Mouse (Mus musculus): ENCODE results near the gene Cntnap5b. TPM values are rescaled to one million over a fixed set of nuclear protein-coding genes. Genes with fewer than 3 reads are reported as not detected.

Gene Cntnap5b
- not detected in 2 replicates for polyA plus RNA-seq (2012)

DNA sequence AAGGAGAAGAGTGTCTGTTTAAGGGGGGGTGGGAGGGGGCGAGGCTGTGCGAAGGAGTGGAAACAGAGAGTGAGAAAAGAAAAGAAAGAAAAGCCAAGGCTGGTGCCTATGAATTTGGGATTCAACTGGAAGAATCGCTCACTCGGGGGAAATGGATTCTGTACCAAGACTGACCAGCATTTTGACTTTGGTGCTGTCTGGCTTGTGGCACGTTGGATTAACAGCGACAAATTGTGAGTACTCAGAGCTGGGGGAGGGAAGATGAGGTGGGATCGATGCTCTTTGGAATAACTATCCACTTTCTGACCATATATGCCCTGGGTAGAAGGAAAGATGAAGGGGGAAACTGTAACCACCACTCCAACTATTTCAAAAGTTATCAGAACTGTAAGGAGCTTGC lies at the start of gene Cntnap5b:
TSS of gene Cntnap5b (plus strand) at position 152 of the 400 bp plus-strand sequence.
- no peaks in the 10 kb centered on the region for H3K9me3 ChIP-seq (ENCODE audit: control insufficient read depth, low read length)
- H3K4me3 ChIP-seq (replicated peaks) = no peak within 1 kb of the TSS
- no peaks in the 10 kb centered on the region for H3K27me3 ChIP-seq (ENCODE audit: control insufficient read depth)
- H3K4me1 ChIP-seq (ENCODE audit: control insufficient read depth) = no peaks in the 10 kb centered on the region
- no peaks in the 10 kb centered on the region for H3K36me3 ChIP-seq (ENCODE audit: control insufficient read depth)
- TF ChIP-seq TAL1 (IDR thresholded peaks at IDR 0.05; ENCODE audit: low read length) (no peak), GATA1 (IDR thresholded peaks at IDR 0.05; ENCODE audit: low read length) (no peak)

DNA sequence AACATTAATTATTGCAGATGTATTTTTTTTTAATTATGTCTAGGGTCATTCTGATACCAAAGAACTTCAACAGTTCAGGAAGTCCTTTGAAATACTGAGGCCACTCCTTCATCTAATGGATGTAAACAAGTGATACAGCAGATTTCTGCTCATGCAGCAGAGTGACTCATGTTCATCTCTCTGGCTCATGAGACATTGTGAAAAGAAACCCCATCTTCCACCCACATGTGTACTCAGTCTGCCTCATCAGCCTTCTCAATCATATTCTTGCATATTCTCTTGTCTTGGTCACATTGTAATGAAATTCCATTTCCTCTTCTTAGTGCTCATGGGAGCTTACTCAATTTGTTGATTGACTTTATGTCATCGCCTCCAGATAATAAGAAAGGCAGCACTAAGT lies 12.6 kb upstream of the Cntnap5b start:
- TF ChIP-seq GATA1 (IDR thresholded peaks at IDR 0.05; ENCODE audit: low read length) = no peak
- TF ChIP-seq TAL1 (IDR thresholded peaks at IDR 0.05; ENCODE audit: low read length) = no peak
- no peaks in the 10 kb centered on the region for H3K27me3 ChIP-seq (ENCODE audit: control insufficient read depth)
- no peaks in the 10 kb centered on the region; the same call in 1 of the 2 replicates for H3K9me3 ChIP-seq (ENCODE audit: control insufficient read depth, low read length)
- no peak overlapping the region for H3K4me3 ChIP-seq (replicated peaks)
- no peaks in the 10 kb centered on the region for H3K36me3 ChIP-seq (ENCODE audit: control insufficient read depth)
- H3K4me1 ChIP-seq (ENCODE audit: control insufficient read depth) = no peaks in the 10 kb centered on the region

DNA sequence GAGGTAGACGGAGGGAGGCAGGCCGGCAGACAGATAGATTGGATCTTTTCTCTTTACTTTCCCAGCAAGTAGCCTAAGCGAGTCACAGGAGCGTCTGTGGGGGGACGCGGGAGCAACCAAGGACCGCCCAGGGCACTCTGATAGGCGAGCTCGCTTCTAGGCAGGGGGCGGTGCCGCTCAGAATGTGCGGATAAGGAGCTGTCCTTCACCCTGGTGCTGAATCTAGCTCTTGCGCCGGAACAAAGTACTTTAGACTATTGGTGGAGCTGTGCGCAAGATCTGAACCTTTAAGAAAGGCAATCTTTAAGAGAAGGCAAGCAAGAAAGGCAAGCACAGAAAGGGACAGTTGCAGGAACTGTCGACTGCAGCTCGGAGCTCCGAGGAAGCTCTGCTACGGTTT lies 382 bp upstream of the Cntnap5b start:
- Histone ChIP-seq H3K36me3 (ENCODE audit: control insufficient read depth) (no peaks in the 10 kb centered on the region), H3K9me3 (ENCODE audit: control insufficient read depth, low read length) (no peaks in the 10 kb centered on the region), H3K27me3 (ENCODE audit: control insufficient read depth) (no peaks in the 10 kb centered on the region), H3K4me1 (ENCODE audit: control insufficient read depth) (no peaks in the 10 kb centered on the region), H3K4me3 (replicated peaks) (no peak overlapping the region)
- TF ChIP-seq GATA1 (IDR thresholded peaks at IDR 0.05; ENCODE audit: low read length) (no peak), TAL1 (IDR thresholded peaks at IDR 0.05; ENCODE audit: low read length) (no peak)

DNA sequence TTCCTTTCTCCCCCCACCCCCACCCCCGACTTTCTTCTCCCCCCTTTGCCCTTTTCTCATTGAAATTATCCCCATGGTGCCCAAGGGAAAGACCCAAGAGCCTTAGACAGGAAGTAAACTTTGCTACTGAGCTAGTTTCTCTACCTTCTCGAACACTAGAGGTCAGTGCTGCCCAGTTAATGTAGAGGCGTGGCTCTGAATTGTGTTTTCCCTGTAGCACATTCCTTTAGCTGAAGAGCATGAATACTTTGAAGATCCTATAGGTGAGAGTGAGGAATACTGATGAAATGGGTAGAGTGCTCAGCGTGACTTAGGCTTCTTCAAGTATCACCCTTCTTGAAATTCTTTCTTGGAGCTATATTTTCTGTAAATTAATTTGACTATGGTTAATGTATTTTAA lies 1.6 kb downstream of the Cntnap5b start:
- no peaks in the 10 kb centered on the region for H3K27me3 ChIP-seq (ENCODE audit: control insufficient read depth)
- H3K36me3 ChIP-seq (ENCODE audit: control insufficient read depth) = no peaks in the 10 kb centered on the region
- H3K9me3 ChIP-seq (ENCODE audit: control insufficient read depth, low read length) = no peaks in the 10 kb centered on the region
- H3K4me1 ChIP-seq (ENCODE audit: control insufficient read depth) = no peaks in the 10 kb centered on the region
- no peak for TF ChIP-seq TAL1 (IDR thresholded peaks at IDR 0.05; ENCODE audit: low read length)
- no peak for TF ChIP-seq GATA1 (IDR thresholded peaks at IDR 0.05; ENCODE audit: low read length)
- H3K4me3 ChIP-seq (replicated peaks) = no peak overlapping the region

DNA sequence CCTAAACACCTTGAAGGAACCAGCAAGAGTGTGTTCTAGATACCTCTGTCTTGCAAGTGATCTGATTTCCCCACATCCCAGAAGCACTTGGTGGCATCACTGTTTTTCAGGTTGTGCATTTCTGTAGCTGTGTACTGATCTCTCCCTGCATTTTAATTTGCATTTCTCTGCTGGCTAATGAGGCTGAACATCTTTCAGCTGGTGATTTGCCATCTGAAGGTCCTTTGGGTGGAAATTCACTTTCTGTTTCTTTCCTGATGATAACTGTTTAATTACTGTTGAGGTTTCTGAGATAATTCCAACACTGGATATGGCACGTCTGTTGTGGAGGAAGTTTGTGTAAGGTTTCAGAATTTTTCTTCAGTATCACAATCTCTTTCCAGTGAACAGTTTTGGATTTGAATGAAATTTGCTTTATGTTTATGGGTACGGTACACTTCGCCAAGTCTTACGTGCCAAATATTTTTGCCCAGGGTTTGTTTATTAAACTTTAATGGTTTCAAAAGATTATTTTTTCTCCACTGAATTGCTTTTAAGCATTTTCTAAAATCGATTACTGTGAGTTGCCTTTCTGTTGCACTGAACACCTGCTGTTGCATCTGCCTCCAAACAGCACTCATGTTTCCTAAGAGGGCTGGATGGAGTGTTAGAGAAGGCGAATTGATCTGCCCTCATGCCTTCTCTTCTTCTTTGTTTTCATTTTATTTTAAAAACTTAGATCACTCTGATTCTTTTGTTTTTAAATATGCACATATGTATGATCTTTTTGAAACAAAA lies 41.0 kb downstream of the Cntnap5b start:
- Histone ChIP-seq H3K36me3 (ENCODE audit: control insufficient read depth) (no peaks in the 10 kb centered on the region), H3K9me3 (ENCODE audit: control insufficient read depth, low read length) (no peaks in the 10 kb centered on the region), H3K27me3 (ENCODE audit: control insufficient read depth) (no peaks in the 10 kb centered on the region), H3K4me1 (ENCODE audit: control insufficient read depth) (no peaks in the 10 kb centered on the region), H3K4me3 (replicated peaks) (no peak overlapping the region)
- TF ChIP-seq GATA1 (IDR thresholded peaks at IDR 0.05; ENCODE audit: low read length) = no peak
- no peak for TF ChIP-seq TAL1 (IDR thresholded peaks at IDR 0.05; ENCODE audit: low read length)

DNA sequence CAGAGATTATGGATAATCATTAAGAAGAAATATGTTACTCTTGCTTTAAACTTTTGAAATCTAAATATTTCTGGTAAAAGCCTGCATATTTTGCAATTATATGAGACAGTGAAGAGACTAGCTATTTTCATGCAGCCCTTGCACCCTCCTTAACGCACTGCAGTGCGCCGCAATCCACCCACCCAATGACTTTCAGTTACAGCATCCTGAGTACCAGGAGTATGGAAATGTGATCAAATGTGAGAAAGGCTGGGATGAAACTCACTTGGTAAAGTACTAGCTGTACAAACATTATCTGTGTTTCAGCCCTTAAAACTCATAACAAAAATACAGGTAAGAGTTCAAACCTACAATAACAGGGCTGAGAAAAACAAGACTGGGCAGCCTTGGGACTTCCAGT lies 99.8 kb downstream of the Cntnap5b start:
- no peaks in the 10 kb centered on the region for H3K27me3 ChIP-seq (ENCODE audit: control insufficient read depth)
- H3K4me3 ChIP-seq (replicated peaks) = no peak overlapping the region
- TF ChIP-seq TAL1 (IDR thresholded peaks at IDR 0.05; ENCODE audit: low read length) = no peak
- TF ChIP-seq GATA1 (IDR thresholded peaks at IDR 0.05; ENCODE audit: low read length) = no peak
- no peaks in the 10 kb centered on the region for H3K36me3 ChIP-seq (ENCODE audit: control insufficient read depth)
- H3K9me3 ChIP-seq (ENCODE audit: control insufficient read depth, low read length) = no peaks in the 10 kb centered on the region
- H3K4me1 ChIP-seq (ENCODE audit: control insufficient read depth) = no peaks in the 10 kb centered on the region

DNA sequence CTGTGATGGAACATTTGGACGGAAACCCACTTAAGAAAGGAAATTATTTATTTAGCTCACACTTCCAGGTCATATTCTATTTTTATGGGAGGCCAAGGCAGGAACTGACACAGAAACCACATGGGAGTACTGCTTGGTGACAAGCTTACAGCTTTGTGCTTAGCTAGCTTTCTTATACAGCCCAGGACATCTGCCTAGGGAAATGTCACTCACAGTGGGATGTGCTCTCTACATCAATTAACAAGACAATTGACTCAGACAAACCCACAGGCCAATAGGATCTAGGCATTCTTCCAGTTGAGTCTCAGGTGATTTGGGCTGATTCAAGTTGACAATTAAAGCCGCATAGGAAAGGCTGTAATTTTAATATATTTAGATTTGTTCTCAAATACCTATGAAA lies 135.2 kb downstream of the Cntnap5b start:
- no peaks in the 10 kb centered on the region for H3K36me3 ChIP-seq (ENCODE audit: control insufficient read depth)
- H3K27me3 ChIP-seq (ENCODE audit: control insufficient read depth) = no peaks in the 10 kb centered on the region
- no peaks in the 10 kb centered on the region for H3K4me1 ChIP-seq (ENCODE audit: control insufficient read depth)
- H3K9me3 ChIP-seq (ENCODE audit: control insufficient read depth, low read length) = no peaks in the 10 kb centered on the region
- TF ChIP-seq GATA1 (IDR thresholded peaks at IDR 0.05; ENCODE audit: low read length) (no peak), TAL1 (IDR thresholded peaks at IDR 0.05; ENCODE audit: low read length) (no peak)
- no peak overlapping the region for H3K4me3 ChIP-seq (replicated peaks)

DNA sequence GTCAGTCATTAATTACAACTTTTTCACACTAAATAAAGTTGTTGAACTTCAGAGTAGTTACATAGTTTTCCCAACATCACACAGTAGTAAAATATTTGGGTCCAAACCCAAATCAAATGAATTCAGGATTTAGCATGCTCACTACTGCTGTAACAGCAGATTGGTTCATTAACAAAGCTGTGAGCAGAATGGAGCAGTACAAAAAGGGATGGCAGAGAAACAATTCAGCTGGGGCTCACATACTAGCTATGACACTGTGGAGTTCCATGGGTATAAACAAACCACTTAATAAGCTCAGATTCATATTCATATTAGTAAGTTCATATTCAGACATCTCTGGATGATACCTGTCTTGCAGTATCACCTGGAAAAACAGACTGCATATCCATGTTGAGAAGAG lies 170.9 kb downstream of the Cntnap5b start:
- TF ChIP-seq GATA1 (IDR thresholded peaks at IDR 0.05; ENCODE audit: low read length) = no peak
- TF ChIP-seq TAL1 (IDR thresholded peaks at IDR 0.05; ENCODE audit: low read length) = no peak
- H3K27me3 ChIP-seq (ENCODE audit: control insufficient read depth) = no peaks in the 10 kb centered on the region
- no peaks in the 10 kb centered on the region for H3K36me3 ChIP-seq (ENCODE audit: control insufficient read depth)
- no peaks in the 10 kb centered on the region for H3K9me3 ChIP-seq (ENCODE audit: control insufficient read depth, low read length)
- no peaks in the 10 kb centered on the region for H3K4me1 ChIP-seq (ENCODE audit: control insufficient read depth)
- H3K4me3 ChIP-seq (replicated peaks) = no peak overlapping the region

DNA sequence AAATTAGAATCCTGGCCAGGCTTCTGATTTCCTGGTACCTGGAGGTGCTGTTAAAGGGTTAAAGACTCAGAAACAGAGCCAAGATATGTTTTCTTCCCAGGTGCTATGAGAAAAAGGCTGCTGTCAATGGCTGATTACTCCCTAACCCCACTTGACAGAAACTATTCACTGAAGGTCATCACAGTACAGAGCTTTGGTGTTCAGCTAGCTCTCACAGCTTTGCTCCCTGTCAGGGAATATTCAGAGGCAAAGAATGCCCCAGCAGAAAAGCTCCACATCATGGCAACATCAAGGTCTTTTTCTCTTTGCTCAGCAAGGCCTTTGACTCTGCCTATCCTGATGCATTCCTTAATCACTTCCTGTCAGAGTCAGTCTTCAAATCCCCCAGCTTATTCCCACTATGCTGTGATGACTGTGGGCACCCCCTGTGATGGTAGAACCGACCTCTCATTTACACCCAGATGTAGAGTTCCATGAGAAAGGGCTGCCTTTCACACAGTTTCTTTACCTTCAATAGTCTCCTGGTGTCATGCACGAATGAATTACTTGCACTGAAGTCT lies 186.9 kb downstream of the Cntnap5b start:
- no peaks in the 10 kb centered on the region for H3K27me3 ChIP-seq (ENCODE audit: control insufficient read depth)
- TF ChIP-seq GATA1 (IDR thresholded peaks at IDR 0.05; ENCODE audit: low read length) (no peak), TAL1 (IDR thresholded peaks at IDR 0.05; ENCODE audit: low read length) (no peak)
- H3K36me3 ChIP-seq (ENCODE audit: control insufficient read depth) = no peaks in the 10 kb centered on the region
- no peaks in the 10 kb centered on the region for H3K4me1 ChIP-seq (ENCODE audit: control insufficient read depth)
- H3K9me3 ChIP-seq (ENCODE audit: control insufficient read depth, low read length) = no peaks in the 10 kb centered on the region
- H3K4me3 ChIP-seq (replicated peaks) = no peak overlapping the region

Data from erythroblast, embryonic 14.5 days (primary cell).